Mouse (Mus musculus) WW6 (cell line): ENCODE data around the gene Tuba3b.

Source experiments
- DNase-seq: peaks from one replicate; pipeline ENCODE4 v3.0.0-alpha.2; 2013; ENCODE audit warnings: low read depth, low spot score

The Tuba3b gene

DNA sequence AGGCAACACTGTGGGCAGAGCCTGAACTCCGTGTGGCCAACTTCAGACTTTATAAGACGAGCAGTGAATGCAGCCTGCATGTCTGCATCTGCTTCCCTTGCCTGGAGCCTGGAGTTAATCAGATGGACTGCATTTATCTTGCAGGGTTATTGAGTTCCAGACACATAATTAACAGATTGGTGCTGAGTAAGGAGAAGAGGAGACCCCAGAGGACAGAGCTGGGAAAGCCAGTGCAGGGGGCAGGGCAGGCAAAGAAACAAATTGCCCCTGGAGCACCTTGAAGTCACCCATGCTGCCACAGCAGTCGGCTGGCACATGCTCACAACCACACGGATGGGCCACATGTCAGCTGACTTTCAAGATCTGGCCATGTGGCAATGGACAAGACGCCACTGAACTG, 48.7 kb downstream of the Tuba3b start:
- DNase-seq: no peak

DNA sequence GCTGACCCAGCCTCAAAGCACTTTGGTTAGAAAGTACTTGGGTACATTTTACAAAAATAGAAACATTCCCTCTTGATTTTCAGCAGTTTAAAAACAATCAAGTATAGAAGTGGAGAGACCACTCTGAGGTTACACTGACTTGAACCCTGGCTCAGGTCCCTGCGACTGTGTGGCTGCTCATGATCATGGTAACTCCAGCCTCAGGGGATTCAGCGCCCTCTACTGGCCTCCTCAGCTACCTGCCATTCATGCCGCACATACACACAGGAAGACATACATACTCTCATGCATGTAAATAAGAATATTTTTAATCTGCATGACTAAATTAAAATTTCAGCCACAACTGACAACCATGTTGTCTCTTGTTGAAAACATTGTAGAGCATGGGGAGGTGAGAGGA, 50.2 kb downstream of the Tuba3b start:
- DNase-seq: no peak

DNA sequence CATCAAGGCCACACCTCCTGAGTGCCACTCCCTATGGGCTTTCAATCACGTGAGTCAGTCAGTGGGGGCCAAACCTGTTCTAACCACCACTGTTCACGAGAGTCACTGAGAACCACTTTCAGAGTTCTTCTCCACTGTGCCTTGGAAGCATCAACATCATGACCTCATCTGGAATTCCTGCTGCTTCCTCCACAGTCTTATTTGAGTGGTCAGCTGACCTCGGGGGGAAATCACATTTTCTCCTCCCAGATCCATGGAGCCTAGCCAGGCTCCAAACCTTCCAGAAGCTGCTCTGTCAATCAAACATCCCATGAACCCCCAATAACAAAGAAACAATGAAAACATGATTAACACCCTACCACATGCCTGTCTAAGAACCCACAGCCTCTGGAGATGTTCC, 52.1 kb downstream of the Tuba3b start:
- no peak for DNase-seq

DNA sequence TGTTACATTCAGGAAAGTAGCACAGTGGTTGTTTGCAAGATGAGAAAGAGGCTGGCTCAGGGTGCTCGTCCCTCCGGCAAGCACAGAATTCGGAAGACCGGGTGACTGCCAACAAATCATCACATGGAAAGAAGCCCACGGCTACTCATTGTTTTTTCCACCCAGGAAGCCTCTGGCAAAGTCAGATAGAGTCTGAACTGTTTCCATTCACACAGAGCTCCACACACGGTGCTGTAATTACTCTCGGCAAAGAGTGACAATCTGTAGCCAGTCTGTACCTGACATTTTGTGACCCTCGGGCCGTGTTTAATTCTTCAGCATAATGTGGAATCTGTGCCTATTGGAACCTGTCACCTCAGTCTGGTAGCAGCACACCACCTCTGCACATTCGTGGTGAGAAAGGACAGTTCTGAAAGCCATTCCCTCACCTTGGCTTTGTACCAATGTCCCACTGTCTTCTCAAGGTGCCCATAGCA, 54.1 kb downstream of the Tuba3b start:
- DNase-seq: no peak
